Mouse (Mus musculus): ENCODE measurements around the gene Rplp0.

Rplp0 gene

GRCm38 (mm10) chr5:115526456-115527202 lies 32.6 kb upstream of the Rplp0 start:
- DNase-seq (ENCODE audit: low spot score), result no peak

- no peak for DNase-seq (ENCODE audit: low spot score)
Measured at GRCm38 (mm10) chr5:115528128-115528527, 31.1 kb upstream of the Rplp0 start.

GRCm38 (mm10) chr5:115529364-115529741 lies 29.9 kb upstream of the Rplp0 start:
- DNase-seq (ENCODE audit: low spot score), result no peak

GRCm38 (mm10) chr5:115529742-115530446 lies 29.4 kb upstream of the Rplp0 start:
- no peak for DNase-seq (ENCODE audit: low spot score)

GRCm38 (mm10) chr5:115530447-115530809 lies 28.8 kb upstream of the Rplp0 start:
- DNase-seq (ENCODE audit: low spot score), result no peak

- DNase-seq (ENCODE audit: low spot score), result no peak
Measured at GRCm38 (mm10) chr5:115531671-115532270, 27.5 kb upstream of the Rplp0 start.

- DNase-seq (ENCODE audit: low spot score), result no peak
Measured at GRCm38 (mm10) chr5:115534290-115534731, 25.0 kb upstream of the Rplp0 start.

GRCm38 (mm10) chr5:115534856-115535255 lies 24.4 kb upstream of the Rplp0 start:
- peak; percentile 57 for DNase-seq (ENCODE audit: low spot score)

GRCm38 (mm10) chr5:115535635-115536034 lies 23.6 kb upstream of the Rplp0 start:
- DNase-seq (ENCODE audit: low spot score), result no peak

- no peak for DNase-seq (ENCODE audit: low spot score)
Measured at GRCm38 (mm10) chr5:115538017-115538692, 21.1 kb upstream of the Rplp0 start.

- DNase-seq (ENCODE audit: low spot score), result peak; percentile 86
Measured at GRCm38 (mm10) chr5:115538693-115539043, 20.6 kb upstream of the Rplp0 start.

GRCm38 (mm10) chr5:115542635-115543384 lies 16.5 kb upstream of the Rplp0 start:
- DNase-seq (ENCODE audit: low spot score), result no peak

- DNase-seq (ENCODE audit: low spot score), result no peak
Measured at GRCm38 (mm10) chr5:115543509-115544253, 15.6 kb upstream of the Rplp0 start.

- no peak for DNase-seq (ENCODE audit: low spot score)
Measured at GRCm38 (mm10) chr5:115544655-115545185, 14.5 kb upstream of the Rplp0 start.

GRCm38 (mm10) chr5:115545636-115546035 lies 13.6 kb upstream of the Rplp0 start:
- DNase-seq (ENCODE audit: low spot score), result no peak

- no peak for DNase-seq (ENCODE audit: low spot score)
Measured at GRCm38 (mm10) chr5:115546536-115546935, 12.7 kb upstream of the Rplp0 start.

GRCm38 (mm10) chr5:115547014-115547413 lies 12.3 kb upstream of the Rplp0 start:
- no peak for DNase-seq (ENCODE audit: low spot score)

- no peak for DNase-seq (ENCODE audit: low spot score)
Measured at GRCm38 (mm10) chr5:115547421-115547820, 11.8 kb upstream of the Rplp0 start.

GRCm38 (mm10) chr5:115548501-115549285 lies 10.6 kb upstream of the Rplp0 start:
- DNase-seq (ENCODE audit: low spot score), result no peak

- no peak for DNase-seq (ENCODE audit: low spot score)
Measured at GRCm38 (mm10) chr5:115550482-115551005, 8.7 kb upstream of the Rplp0 start.

All from T-cell, adult 2 months (primary cell).